Mouse (Mus musculus) liver, postnatal 0 days (tissue): ENCODE results near the gene Tiam1.

Experiments used
- CTCF ChIP-seq: sonication (generic); IDR thresholded peaks from 2 replicates; pipeline ENCODE4 v1.5.1; 2016; ENCODE audit warnings: antibody characterized with exemption, low read depth
- EP300 ChIP-seq: IDR thresholded peaks from 2 replicates; pipeline ENCODE4 v1.6.1; 2016; ENCODE audit warnings: antibody characterized with exemption, low read depth, mild to moderate bottlenecking

GRCm38 (mm10) chr16:90128361-90128760 lies 15.2 kb downstream of the Tiam1 start:
- no peak for TF ChIP-seq CTCF
- TF ChIP-seq EP300, result no peak
